Mouse (Mus musculus) liver, postnatal 0 days (tissue): ENCODE measurements around the gene Tnfsfm13. TPM values are rescaled to one million over a fixed set of nuclear protein-coding genes. Genes with fewer than 3 reads are reported as not detected.
"Not testable (repeated sequence)": the region's sequence is repeated elsewhere in the genome, so short reads cannot be mapped to it uniquely, and the experiment has no call there.

Experiments used
- ATAC-seq: fragments of 200-750 bp; cut with Nextera tagmentation; 2 replicates; pipeline ENCODE4 v1.8.0; 2017; ENCODE audit warnings: mild to moderate bottlenecking, moderate library complexity
- DNase-seq: peaks from one replicate; pipeline ENCODE4 v3.0.0-alpha.2; 2016
- H3K27ac ChIP-seq: fragments of 300-500 bp; sonication (generic); 2 replicates; pipeline ENCODE4 v1.5.1; 2014; ENCODE audit warnings: antibody characterized with exemption, moderate library complexity, mild to moderate bottlenecking, low read depth
- H3K27me3 ChIP-seq: fragments of 300-500 bp; sonication (generic); 2 replicates; pipeline ENCODE4 v1.6.1; 2014; ENCODE audit warnings: low read length, control low read depth, mixed read lengths; ENCODE audit not compliant: insufficient read depth
- H3K36me3 ChIP-seq: fragments of 300-500 bp; sonication (generic); replicated peaks from 2 replicates; pipeline ENCODE4 v1.6.1; 2014; ENCODE audit warnings: mild to moderate bottlenecking, control low read depth, low read length, moderate library complexity, mixed read lengths; ENCODE audit not compliant: insufficient read depth
- H3K4me1 ChIP-seq: fragments of 300-500 bp; sonication (generic); 2 replicates; pipeline ENCODE4 v1.6.1; 2014; ENCODE audit warnings: antibody characterized with exemption, mild to moderate bottlenecking, control low read depth; ENCODE audit not compliant: insufficient read depth
- H3K4me2 ChIP-seq: fragments of 300-500 bp; sonication (generic); 2 replicates; pipeline ENCODE4 v1.6.1; 2014; ENCODE audit warnings: low read depth, mild to moderate bottlenecking, low read length, moderate library complexity, mixed read lengths
- H3K4me3 ChIP-seq: fragments of 300-500 bp; sonication (generic); 2 replicates; pipeline ENCODE4 v1.5.1; 2014; ENCODE audit warnings: low read depth, low read length
- H3K9ac ChIP-seq: fragments of 300-500 bp; sonication (generic); replicated peaks from 2 replicates; pipeline ENCODE4 v1.6.1; 2014; ENCODE audit warnings: mild to moderate bottlenecking, moderate library complexity
- H3K9me3 ChIP-seq: fragments of 300-500 bp; sonication (generic); 2 replicates; pipeline ENCODE4 v1.6.1; 2016; ENCODE audit warnings: mild to moderate bottlenecking, control low read depth, low read length, mixed read lengths
- CTCF ChIP-seq: sonication (generic); IDR thresholded peaks from 2 replicates; pipeline ENCODE4 v1.5.1; 2016; ENCODE audit warnings: antibody characterized with exemption, low read depth
- EP300 ChIP-seq: IDR thresholded peaks from 2 replicates; pipeline ENCODE4 v1.6.1; 2016; ENCODE audit warnings: antibody characterized with exemption, low read depth, mild to moderate bottlenecking
- WGBS: fragments of 180-500 bp; shearing (Covaris S2); extraction: QIAGEN DNeasy Blood & Tissue Kit; methylation state at CpG from one replicate; pipeline ENCODE4 v1.1.7; 2014; ENCODE audit not compliant: insufficient replicate concordance; 5-methylcytosine and 5-hydroxymethylcytosine counted together
- polyA plus RNA-seq: library from polyadenylated mRNA; unstranded; fragments of >200 nt; fragmentation: Nextera tagmentation; extraction: Ambion mirVana; gene quantifications from 2 replicates; pipeline ENCODE4 v1.2.1, GENCODE M21; 2015

Gene Tnfsfm13
- polyA plus RNA-seq: 1.1 and 1.4 TPM in 2 replicates

DNA sequence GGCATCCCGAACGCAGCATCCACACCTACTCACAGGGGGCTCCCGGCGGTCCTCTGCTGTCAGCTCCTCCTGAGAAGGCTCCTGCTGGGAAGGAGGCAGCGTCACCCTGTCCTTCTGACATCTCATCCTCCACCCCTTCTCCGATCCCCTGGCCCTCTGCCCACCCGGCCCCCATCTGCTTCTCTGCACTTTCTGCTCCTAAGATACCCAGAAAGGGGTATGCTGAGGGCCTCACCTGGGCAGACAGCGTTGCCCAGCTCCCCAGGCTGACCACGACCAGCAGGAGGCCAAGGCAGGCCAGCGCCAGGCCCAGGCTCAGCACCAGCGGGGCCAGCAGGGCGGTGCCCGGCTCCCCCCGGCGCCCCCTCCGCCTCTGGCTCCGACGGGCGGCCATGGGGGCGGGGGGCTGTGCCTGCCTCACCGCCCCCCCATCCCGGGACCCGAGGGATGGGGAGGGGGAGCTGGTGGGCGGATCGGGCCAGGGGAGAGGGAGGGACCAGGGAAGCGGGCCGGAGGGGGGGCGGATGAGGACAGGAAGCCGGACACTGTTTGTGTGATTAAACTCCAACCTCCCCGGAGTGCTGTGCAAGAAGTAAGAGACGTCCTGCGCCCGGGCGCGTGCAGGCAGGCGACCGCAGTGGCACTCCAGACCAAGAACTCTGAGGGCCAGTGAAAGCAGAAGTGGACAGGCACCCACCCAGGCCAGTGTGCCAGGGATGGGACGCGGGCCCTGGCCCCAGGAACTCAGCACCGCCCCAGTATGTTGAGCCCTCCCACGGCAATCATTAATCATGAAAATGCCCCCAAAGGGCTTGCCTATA, at the start of gene Tnfsfm13, which contains the start of gene Tnfsf12:
Tnfsfm13 (minus strand) TSS at position 738 of the 821 bp plus-strand sequence.
Tnfsf12 (minus strand) TSS at position 489 of the 821 bp plus-strand sequence.
- H3K9ac ChIP-seq: peak within 1 kb of the TSS; percentile 66
- H3K9me3 ChIP-seq: no peaks in the 10 kb centered on the region
- H3K4me1 ChIP-seq: peaks cover 19% of the 10 kb centered on the region
- 11% methylated on average over 25 of the region's 41 CpGs for WGBS
- TF ChIP-seq EP300: no peak
- peak; percentile 19; the same call in 1 of the 2 replicates for TF ChIP-seq CTCF
- peak within 1 kb of the TSS; percentile 70 for H3K4me2 ChIP-seq
- DNase-seq (peak; percentile 73), ATAC-seq (peak; percentile 70)
- peak within 1 kb of the TSS; percentile 73 for H3K27ac ChIP-seq
- H3K36me3 ChIP-seq: no peaks in the 10 kb centered on the region
- H3K27me3 ChIP-seq: no peaks in the 10 kb centered on the region
- H3K4me3 ChIP-seq: peak within 1 kb of the TSS; percentile 50

DNA sequence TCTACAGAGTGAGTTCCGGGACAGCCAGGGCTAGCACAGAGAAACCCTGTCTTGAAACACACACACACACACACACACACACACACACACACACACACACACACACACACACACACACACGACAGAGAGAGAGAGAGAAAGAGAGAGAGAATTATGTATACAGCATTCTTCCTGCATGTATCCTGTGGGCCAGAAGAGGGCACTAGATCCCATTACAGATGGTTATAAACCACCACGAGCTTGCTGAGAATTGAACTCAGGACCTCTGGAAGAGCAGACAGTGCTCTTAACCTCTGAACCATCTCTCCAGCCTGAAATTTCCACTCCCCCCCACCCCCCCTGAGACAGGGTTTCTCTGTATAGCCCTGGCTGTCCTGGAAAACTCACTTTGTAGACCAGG, 35.5 kb upstream of the Tnfsfm13 start:
- H3K9ac ChIP-seq, H3K27me3 ChIP-seq, H3K27ac ChIP-seq, H3K9me3 ChIP-seq, H3K4me2 ChIP-seq, ATAC-seq, H3K4me1 ChIP-seq, H3K4me3 ChIP-seq, DNase-seq: not testable (repeated sequence)
- H3K36me3 ChIP-seq: peaks cover 27% of the 10 kb centered on the region
- peak; percentile 63 for TF ChIP-seq CTCF
- WGBS: 67% methylated on average over 3 of the region's 3 CpGs

DNA sequence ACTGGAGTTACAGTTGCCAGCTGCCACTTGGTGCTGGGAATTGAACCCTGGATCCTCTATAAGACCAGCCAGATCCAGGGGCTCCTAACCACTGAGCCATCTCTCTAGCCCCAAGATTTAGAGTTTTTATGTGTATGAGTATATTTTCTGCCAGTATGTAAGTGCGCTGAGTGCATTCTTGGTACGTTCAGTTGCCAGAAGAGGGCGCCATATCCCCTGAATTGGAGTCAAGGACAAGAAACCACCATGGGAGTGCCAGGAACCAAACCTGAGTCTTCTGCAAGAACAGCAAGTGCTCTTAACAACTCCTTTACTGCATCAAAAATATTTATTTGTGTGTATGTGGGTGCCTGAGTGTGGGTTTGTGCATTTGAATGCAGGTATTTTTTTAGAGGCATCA, 33.2 kb upstream of the Tnfsfm13 start:
- ATAC-seq (no peak), DNase-seq (peak; percentile 82)
- H3K4me1 ChIP-seq: no peaks in the 10 kb centered on the region
- H3K27me3 ChIP-seq: no peaks in the 10 kb centered on the region
- no peak overlapping the region for H3K4me2 ChIP-seq
- no peak overlapping the region for H3K9ac ChIP-seq
- no peak overlapping the region for H3K27ac ChIP-seq
- H3K9me3 ChIP-seq: no peaks in the 10 kb centered on the region
- H3K4me3 ChIP-seq: no peak overlapping the region
- 34% methylated on average over 3 of the region's 3 CpGs for WGBS
- TF ChIP-seq CTCF (peak; percentile 82), EP300 (no peak)
- peaks cover 3% of the 10 kb centered on the region for H3K36me3 ChIP-seq

DNA sequence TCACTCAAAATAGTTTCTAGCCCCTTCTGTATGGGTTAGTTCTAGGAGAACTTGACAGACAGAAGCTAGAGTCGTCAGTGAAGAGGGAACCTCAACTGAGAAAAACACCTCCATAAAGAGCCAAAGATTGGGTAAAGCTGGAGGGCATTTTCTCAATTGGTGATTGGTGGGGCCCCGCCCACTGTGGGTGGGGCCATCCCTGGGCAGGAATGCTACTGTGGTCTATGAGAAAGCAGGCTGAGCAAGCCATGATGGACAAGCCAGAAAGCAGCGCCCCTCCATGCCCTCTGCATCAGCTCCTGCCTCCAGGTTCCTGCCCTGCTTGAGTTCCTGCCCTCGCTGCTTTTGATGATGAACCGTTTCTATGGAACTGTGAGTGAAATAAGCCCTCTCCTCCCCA, 30.1 kb upstream of the Tnfsfm13 start:
- H3K4me2 ChIP-seq: no peak overlapping the region
- H3K27me3 ChIP-seq: no peaks in the 10 kb centered on the region
- DNase-seq (peak; percentile 22), ATAC-seq (no peak)
- no peaks in the 10 kb centered on the region for H3K9me3 ChIP-seq
- TF ChIP-seq CTCF: no peak
- TF ChIP-seq EP300: no peak
- no peak overlapping the region for H3K9ac ChIP-seq
- H3K4me3 ChIP-seq: no peak overlapping the region
- H3K4me1 ChIP-seq: no peaks in the 10 kb centered on the region
- 38% methylated on average over 5 of the region's 5 CpGs for WGBS
- no peaks in the 10 kb centered on the region for H3K36me3 ChIP-seq
- no peak overlapping the region for H3K27ac ChIP-seq

DNA sequence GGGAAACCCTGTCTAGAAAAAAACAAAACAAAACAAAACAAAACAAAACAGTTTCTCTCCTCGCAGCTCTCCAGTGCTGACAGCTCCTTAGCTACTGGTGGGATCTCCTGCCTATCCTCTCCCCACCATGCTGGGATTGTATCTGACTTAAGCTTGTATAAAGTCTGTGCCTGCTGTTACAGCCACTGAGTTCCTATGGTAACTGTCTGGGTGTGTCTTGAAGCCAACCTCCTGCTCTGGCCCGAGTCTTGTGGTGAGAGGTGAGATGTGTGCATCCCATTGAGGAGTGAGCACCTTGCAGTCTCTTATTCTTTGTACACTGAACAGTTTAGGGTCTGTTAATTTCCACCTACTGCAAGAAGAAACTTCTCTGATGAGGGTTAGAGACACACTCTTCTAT, 27.2 kb upstream of the Tnfsfm13 start:
- no peaks in the 10 kb centered on the region for H3K27me3 ChIP-seq
- H3K27ac ChIP-seq: no peak overlapping the region
- no peak overlapping the region for H3K4me3 ChIP-seq
- no peak overlapping the region for H3K4me2 ChIP-seq
- 41% methylated on average over 2 of the region's 2 CpGs for WGBS
- no peak for DNase-seq
- TF ChIP-seq CTCF: no peak
- TF ChIP-seq EP300: no peak
- H3K9me3 ChIP-seq: no peaks in the 10 kb centered on the region
- no peak overlapping the region for H3K9ac ChIP-seq
- H3K4me1 ChIP-seq: peaks cover 7% of the 10 kb centered on the region
- H3K36me3 ChIP-seq: no peaks in the 10 kb centered on the region
- no peak for ATAC-seq

DNA sequence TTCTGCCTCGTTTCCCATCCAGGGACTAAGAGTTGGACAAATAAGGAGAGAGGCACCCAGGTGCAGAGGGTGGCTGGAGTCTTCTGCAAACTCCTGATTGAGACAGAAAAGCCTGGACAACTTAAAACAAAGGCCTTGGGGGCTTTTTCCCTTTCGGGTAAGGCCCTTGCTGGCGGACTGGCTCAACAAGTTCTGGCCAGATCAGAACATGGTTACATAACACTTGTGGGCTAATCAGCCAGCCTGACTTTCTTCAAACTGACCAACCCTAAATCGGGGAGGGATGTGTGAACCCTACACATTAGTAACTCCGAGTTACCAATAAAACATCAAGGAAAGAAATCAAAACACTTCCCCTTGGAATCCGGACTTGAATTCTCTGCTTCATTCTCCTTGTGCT, 25.0 kb upstream of the Tnfsfm13 start:
- no peaks in the 10 kb centered on the region for H3K36me3 ChIP-seq
- no peak for ATAC-seq
- H3K9ac ChIP-seq: no peak overlapping the region
- 71% methylated on average over 6 of the region's 6 CpGs for WGBS
- H3K4me2 ChIP-seq: no peak overlapping the region
- no peak overlapping the region for H3K27ac ChIP-seq
- TF ChIP-seq CTCF: no peak
- TF ChIP-seq EP300: no peak
- no peak overlapping the region for H3K4me3 ChIP-seq
- H3K9me3 ChIP-seq: no peaks in the 10 kb centered on the region
- H3K27me3 ChIP-seq: no peaks in the 10 kb centered on the region
- peaks cover 13% of the 10 kb centered on the region for H3K4me1 ChIP-seq
- no peak for DNase-seq
